Mouse (Mus musculus): ENCODE data around the gene B4galt5.

GRCm38 (mm10) chr2:167337580-167337979, 11.4 kb downstream of the B4galt5 start:
- TF ChIP-seq CTCF (IDR thresholded peaks at IDR 0.05; ENCODE audit: low read depth) (no peak), EP300 (IDR thresholded peaks at IDR 0.05; ENCODE audit: low read depth) (no peak)

Data from liver, postnatal 0 days (tissue).